Mouse (Mus musculus): ENCODE data around the gene Znrf1. TPM values are rescaled to one million over a fixed set of nuclear protein-coding genes. Genes with fewer than 3 reads are reported as not detected.

The Znrf1 gene
- polyA plus RNA-seq (2014; fragmentation: Illumina TruSeq; extraction: RNeasy Lipid Tissue Mini Kit (QIAGEN cat#74804); ENCODE audit: low read depth, low replicate concordance): 14.1 TPM

DNA sequence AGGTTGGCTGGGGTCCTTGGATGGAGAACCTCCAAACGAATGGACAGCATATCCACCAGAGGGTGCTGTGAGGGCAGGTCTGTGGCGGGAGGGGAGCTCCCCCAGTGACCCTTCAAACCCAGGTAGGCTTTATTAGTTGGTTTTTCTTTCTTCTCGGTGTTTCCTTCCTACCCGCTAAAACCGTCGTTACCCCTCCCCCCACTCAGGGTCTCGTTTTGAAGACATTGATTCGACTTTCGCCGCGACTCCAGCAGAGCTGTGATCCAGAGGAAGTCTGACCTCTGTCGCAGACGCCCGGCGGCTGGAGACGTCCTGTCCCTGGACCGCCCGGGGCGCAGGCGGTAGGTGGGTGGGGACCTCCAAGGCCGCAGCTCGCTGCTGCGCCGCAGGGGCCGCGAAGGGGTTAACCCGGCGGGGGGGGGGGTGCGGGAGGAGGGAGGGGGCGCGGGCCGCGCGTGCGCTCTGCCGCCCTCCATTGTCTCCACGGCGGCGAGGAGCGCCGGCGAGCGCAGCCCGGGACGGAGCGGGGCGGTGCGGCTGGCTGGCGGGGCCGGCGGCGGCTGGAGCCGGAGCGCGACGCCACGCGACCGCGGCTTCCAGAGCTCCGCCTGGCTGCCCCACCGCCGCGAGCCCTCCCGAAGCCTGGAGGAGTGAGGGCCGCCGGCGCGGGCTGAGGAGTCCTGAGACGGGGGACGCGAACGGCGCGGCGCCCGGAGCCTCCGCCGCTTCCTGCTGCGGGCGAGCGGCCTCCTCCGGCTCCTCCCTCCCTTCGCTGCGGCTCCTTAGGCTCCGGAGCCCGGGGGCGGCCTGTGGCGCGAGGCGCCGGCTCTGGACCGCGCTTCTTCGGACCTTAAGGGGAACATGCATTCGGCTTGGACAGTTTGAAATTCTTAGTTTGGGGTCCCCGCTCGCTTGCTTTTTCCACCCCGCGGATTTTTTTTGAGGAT is at the start of gene Znrf1:
Gene Znrf1, plus strand, starts transcription at position 67 of the 947 bp plus-strand sequence.

DNA sequence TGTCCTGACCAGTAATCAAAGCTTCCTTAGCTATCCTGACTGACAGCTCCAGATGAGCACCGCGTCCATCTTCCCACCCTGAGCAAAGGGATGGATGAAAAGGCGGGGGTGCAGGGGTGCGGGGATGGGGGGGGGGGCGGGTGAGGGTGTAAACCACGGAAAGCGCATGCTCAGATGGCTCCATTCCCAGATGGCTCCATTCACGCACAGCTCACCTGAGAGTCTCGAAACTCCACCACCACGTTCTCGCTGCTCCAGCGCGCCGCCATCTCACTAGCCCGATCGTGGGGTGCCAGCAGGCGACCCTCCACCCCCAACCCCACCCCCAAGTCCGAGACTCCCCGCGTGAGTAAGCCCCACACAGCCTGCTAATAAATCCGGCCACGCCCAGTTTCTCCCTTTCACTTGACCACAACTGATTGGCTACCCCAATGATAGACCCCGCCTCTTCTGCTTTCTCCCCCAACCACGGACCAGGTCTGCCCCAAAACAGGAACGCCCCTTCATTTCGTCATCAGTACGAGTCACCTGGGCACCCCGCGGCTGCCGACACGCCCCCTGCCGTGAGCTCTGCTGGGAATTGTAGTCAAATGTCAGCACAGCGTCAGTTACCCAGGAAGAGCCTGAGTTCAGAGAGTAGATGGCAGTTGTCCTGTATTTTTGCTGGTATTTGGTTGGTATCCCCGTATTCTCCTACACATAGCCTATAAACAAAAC is 14.0 kb upstream of the Znrf1 start, which contains the start of gene Wdr59:
Gene Wdr59, minus strand, starts transcription at position 380 of the 717 bp plus-strand sequence.

DNA sequence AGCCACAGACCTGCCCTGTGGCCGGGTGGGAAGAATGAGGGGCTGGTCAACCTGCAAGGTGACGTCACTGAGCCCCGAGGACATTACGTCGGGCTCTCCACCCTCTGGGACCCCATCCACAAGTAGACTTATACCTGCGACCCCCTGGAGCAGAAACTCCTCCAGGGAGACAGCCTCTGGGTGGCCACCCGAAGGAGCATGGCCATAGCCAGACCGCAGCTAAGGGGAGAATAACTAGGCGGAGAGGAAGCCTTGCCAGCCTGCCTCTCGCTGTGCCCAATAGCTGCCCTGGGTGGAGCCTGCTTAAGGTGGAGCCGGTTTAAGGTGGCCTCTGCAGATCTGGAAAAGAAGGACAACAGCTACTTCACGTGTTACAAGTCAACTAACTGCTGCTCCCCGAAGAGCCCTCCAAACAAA is 94.2 kb downstream of the Znrf1 start, which contains the start of gene Ldhd:
Gene Ldhd, minus strand, starts transcription at position 270 of the 417 bp plus-strand sequence.

GRCm38 (mm10) chr8:111643264-111644141 is 107.6 kb downstream of the Znrf1 start, which contains the start of gene Zfp1:
Gene Zfp1 (plus strand): TSS chr8:111643401.

Other genes with a start within 250 kb of the Znrf1 start
- 122 TPM for gene Rfwd3, start 235.9 kb upstream of the Znrf1 start, polyA plus RNA-seq (2014; fragmentation: Illumina TruSeq; extraction: RNeasy Lipid Tissue Mini Kit (QIAGEN cat#74804); ENCODE audit: low read depth, low replicate concordance)
- gene Mlkl, start 197.9 kb upstream of the Znrf1 start, polyA plus RNA-seq (2014; fragmentation: Illumina TruSeq; extraction: RNeasy Lipid Tissue Mini Kit (QIAGEN cat#74804); ENCODE audit: low read depth, low replicate concordance): 37.7 TPM
- gene Fa2h, start 142.3 kb upstream of the Znrf1 start, polyA plus RNA-seq (2014; fragmentation: Illumina TruSeq; extraction: RNeasy Lipid Tissue Mini Kit (QIAGEN cat#74804); ENCODE audit: low read depth, low replicate concordance): 7.4 TPM
- 8.2 TPM for gene Wdr59, start 14.0 kb upstream of the Znrf1 start, polyA plus RNA-seq (2014; fragmentation: Illumina TruSeq; extraction: RNeasy Lipid Tissue Mini Kit (QIAGEN cat#74804); ENCODE audit: low read depth, low replicate concordance)
- 7.0 TPM for gene Ldhd, start 94.3 kb downstream of the Znrf1 start, polyA plus RNA-seq (2014; fragmentation: Illumina TruSeq; extraction: RNeasy Lipid Tissue Mini Kit (QIAGEN cat#74804); ENCODE audit: low read depth, low replicate concordance)
- gene Zfp1, start 107.3 kb downstream of the Znrf1 start, polyA plus RNA-seq (2014; fragmentation: Illumina TruSeq; extraction: RNeasy Lipid Tissue Mini Kit (QIAGEN cat#74804); ENCODE audit: low read depth, low replicate concordance): 8.9 TPM
- not detected for gene Ctrb1, start 154.9 kb downstream of the Znrf1 start, polyA plus RNA-seq (2014; fragmentation: Illumina TruSeq; extraction: RNeasy Lipid Tissue Mini Kit (QIAGEN cat#74804); ENCODE audit: low read depth, low replicate concordance)
- 1.4 TPM for gene Bcar1, start 207.7 kb downstream of the Znrf1 start, polyA plus RNA-seq (2014; fragmentation: Illumina TruSeq; extraction: RNeasy Lipid Tissue Mini Kit (QIAGEN cat#74804); ENCODE audit: low read depth, low replicate concordance)